Mouse (Mus musculus): ENCODE data around the gene Sox8. TPM values are rescaled to one million over a fixed set of nuclear protein-coding genes. Genes with fewer than 3 reads are reported as not detected.

Gene Sox8
- polyA plus RNA-seq (2012; rRNA removed) = 3.1 and 6.9 TPM in 2 replicates

DNA sequence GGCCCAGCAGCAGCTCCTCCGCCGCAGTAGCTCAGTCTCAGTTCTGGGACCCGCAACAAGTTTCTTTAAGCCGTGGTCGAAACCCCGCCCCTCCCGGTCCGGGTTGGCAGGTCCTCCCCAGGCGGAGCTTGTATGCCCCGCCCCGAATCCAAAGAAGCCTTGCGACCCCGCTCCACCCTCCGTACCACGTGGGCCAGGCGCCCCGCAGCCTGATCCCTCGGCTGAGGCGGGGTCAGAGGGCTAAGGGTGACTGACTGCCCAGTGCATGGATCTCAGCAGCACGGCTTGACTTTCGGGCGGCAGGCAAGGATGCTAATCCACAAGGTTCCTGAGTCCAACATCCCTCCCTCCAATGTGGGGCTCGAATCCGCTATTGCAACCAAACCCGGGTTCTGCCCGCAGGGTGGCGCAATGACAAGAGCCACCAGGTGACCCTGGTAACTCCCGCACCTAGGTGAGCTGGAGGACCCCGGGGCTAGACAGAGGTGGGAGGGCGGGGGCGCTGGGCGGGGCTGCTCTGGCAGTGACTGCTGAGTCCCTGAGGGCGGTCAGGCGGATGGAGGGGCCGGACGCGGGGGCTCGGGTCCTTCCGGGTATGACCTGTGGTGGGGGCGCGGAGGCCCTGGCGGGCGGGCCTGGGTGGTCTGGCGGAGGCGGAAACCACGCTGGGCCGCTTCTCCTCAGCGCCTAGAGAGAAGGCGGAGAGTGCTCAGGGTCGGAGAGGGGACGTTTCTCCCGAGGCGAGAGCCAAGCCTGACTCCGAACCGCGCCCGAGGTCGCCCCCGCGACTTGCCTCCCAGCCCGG is at the start of gene Sox8:
Gene Sox8, minus strand, starts transcription at position 39 of the 805 bp plus-strand sequence.

DNA sequence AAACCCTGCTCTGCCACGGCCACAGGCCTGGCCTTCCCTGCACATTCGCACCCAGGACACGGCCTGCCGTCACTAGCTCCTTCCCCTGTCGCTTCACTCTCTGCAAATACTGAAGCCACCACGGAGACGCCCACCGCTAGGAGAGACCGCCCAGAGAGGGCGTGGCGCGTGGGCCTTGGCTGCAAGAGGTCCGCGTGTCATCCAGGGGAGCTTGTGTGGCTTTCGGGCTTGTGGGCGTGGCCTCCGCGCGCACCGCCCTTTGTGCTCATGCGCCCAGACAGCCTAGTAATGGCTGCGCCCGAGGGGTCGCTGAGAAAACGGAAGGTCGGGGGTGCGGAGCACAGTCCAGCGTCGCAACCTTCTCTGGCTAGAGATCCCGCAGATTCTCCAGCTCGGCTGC is 8.4 kb upstream of the Sox8 start, which contains the start of gene Lmf1:
Gene Lmf1, plus strand, starts transcription at position 166 of the 400 bp plus-strand sequence.

Other genes with a start within 250 kb of the Sox8 start
- not detected in 2 replicates for gene Tpsab1, start 225.1 kb downstream of the Sox8 start, polyA plus RNA-seq (2012; rRNA removed)
- not detected in 2 replicates for gene Tpsb2, start 204.4 kb downstream of the Sox8 start, polyA plus RNA-seq (2012; rRNA removed)
- gene Tpsg1, start 201.4 kb downstream of the Sox8 start, polyA plus RNA-seq (2012; rRNA removed) = not detected in 2 replicates
- 53.5 and 55.8 TPM in 2 replicates for gene Cacna1h, start 136.9 kb downstream of the Sox8 start, polyA plus RNA-seq (2012; rRNA removed)
- 0.25 and 0.42 TPM in 2 replicates for gene Tekt4, start 116.1 kb downstream of the Sox8 start, polyA plus RNA-seq (2012; rRNA removed)
- 0.06 and 0.07 TPM in 2 replicates for gene Sstr5, start 73.4 kb downstream of the Sox8 start, polyA plus RNA-seq (2012; rRNA removed)
- gene Lmf1, start 8.4 kb upstream of the Sox8 start, polyA plus RNA-seq (2012; rRNA removed) = 8.9 and 14.4 TPM in 2 replicates
- 0.26 and 0.48 TPM in 2 replicates for gene Gng13, start 146.5 kb upstream of the Sox8 start, polyA plus RNA-seq (2012; rRNA removed)
- 32.4 and 35.5 TPM in 2 replicates for gene Chtf18, start 156.7 kb upstream of the Sox8 start, polyA plus RNA-seq (2012; rRNA removed)
- 18.4 and 32.8 TPM in 2 replicates for gene Rpusd1, start 157.0 kb upstream of the Sox8 start, polyA plus RNA-seq (2012; rRNA removed)
- gene Mslnl, start 165.4 kb upstream of the Sox8 start, polyA plus RNA-seq (2012; rRNA removed) = 0.02 and 0.05 TPM in 2 replicates
- gene Msln, start 183.7 kb upstream of the Sox8 start, polyA plus RNA-seq (2012; rRNA removed) = 0.12 and 0.66 TPM in 2 replicates
- 16.3 and 21.2 TPM in 2 replicates for gene Narfl, start 203.1 kb upstream of the Sox8 start, polyA plus RNA-seq (2012; rRNA removed)
- gene Haghl, start 215.0 kb upstream of the Sox8 start, polyA plus RNA-seq (2012; rRNA removed) = 111 and 132 TPM in 2 replicates
- 0.09 and 0.10 TPM in 2 replicates for gene Ccdc78, start 215.9 kb upstream of the Sox8 start, polyA plus RNA-seq (2012; rRNA removed)
- gene Fam173a, start 222.2 kb upstream of the Sox8 start, polyA plus RNA-seq (2012; rRNA removed) = 88.5 and 121 TPM in 2 replicates
- gene AC134908.4, start 225.0 kb upstream of the Sox8 start, polyA plus RNA-seq (2012; rRNA removed) = 0.35 TPM in 1 of 2 replicates, not detected in the other
- gene Metrn, start 226.4 kb upstream of the Sox8 start, polyA plus RNA-seq (2012; rRNA removed) = 185 and 306 TPM in 2 replicates
- gene Fbxl16, start 238.4 kb upstream of the Sox8 start, polyA plus RNA-seq (2012; rRNA removed) = 22.0 and 23.9 TPM in 2 replicates